Mouse (Mus musculus) liver, embryonic 15.5 days (tissue): ENCODE measurements around the gene Blm. TPM values are rescaled to one million over a fixed set of nuclear protein-coding genes. Genes with fewer than 3 reads are reported as not detected.

ENCODE experiments used
- ATAC-seq: fragments of 200-750 bp; cut with Nextera tagmentation; 2 replicates; pipeline ENCODE4 v1.8.0; 2017; ENCODE audit warnings: moderate number of reproducible peaks, mild to moderate bottlenecking, moderate library complexity; ENCODE audit not compliant: insufficient read depth
- H3K27ac ChIP-seq: fragments of 300-500 bp; sonication (generic); replicated peaks from 2 replicates; pipeline ENCODE4 v1.5.1; 2015; ENCODE audit warnings: mild to moderate bottlenecking, inconsistent platforms
- H3K27me3 ChIP-seq: fragments of 300-500 bp; sonication (generic); 2 replicates; pipeline ENCODE4 v1.6.1; 2015; ENCODE audit warnings: mild to moderate bottlenecking, inconsistent platforms
- H3K36me3 ChIP-seq: fragments of 300-500 bp; sonication (generic); replicated peaks from 2 replicates; pipeline ENCODE4 v1.6.1; 2015; ENCODE audit warnings: moderate library complexity, mild to moderate bottlenecking, inconsistent platforms
- H3K4me1 ChIP-seq: fragments of 300-500 bp; sonication (generic); replicated peaks from 2 replicates; pipeline ENCODE4 v1.6.1; 2015; ENCODE audit warnings: inconsistent platforms
- H3K4me2 ChIP-seq: fragments of 300-500 bp; sonication (generic); 2 replicates; pipeline ENCODE4 v1.6.1; 2015; ENCODE audit warnings: moderate library complexity, mild to moderate bottlenecking, inconsistent platforms
- H3K4me3 ChIP-seq: fragments of 300-500 bp; sonication (generic); replicated peaks from 2 replicates; pipeline ENCODE4 v1.5.1; 2015; ENCODE audit warnings: mild to moderate bottlenecking, inconsistent platforms
- H3K9ac ChIP-seq: fragments of 300-500 bp; sonication (generic); 2 replicates; pipeline ENCODE4 v1.6.1; 2015; ENCODE audit warnings: moderate library complexity, mild to moderate bottlenecking, inconsistent platforms
- H3K9me3 ChIP-seq: fragments of 300-500 bp; sonication (generic); replicated peaks from 2 replicates; pipeline ENCODE4 v1.6.1; 2016; ENCODE audit warnings: inconsistent platforms
- WGBS: fragments of 180-500 bp; shearing (Covaris S2); methylation state at CpG from one replicate; pipeline ENCODE4 v1.1.7; 2015; ENCODE audit warnings: mixed read lengths; ENCODE audit not compliant: insufficient replicate concordance; 5-methylcytosine and 5-hydroxymethylcytosine counted together
- polyA plus RNA-seq: library from polyadenylated mRNA; unstranded; fragments of >200 nt; fragmentation: Nextera tagmentation; extraction: Ambion mirVana; gene quantifications from 2 replicates; pipeline ENCODE4 v1.2.1, GENCODE M21; 2015

The Blm gene
- polyA plus RNA-seq, 1 experiment from 2014 or later: 27.4 TPM

DNA sequence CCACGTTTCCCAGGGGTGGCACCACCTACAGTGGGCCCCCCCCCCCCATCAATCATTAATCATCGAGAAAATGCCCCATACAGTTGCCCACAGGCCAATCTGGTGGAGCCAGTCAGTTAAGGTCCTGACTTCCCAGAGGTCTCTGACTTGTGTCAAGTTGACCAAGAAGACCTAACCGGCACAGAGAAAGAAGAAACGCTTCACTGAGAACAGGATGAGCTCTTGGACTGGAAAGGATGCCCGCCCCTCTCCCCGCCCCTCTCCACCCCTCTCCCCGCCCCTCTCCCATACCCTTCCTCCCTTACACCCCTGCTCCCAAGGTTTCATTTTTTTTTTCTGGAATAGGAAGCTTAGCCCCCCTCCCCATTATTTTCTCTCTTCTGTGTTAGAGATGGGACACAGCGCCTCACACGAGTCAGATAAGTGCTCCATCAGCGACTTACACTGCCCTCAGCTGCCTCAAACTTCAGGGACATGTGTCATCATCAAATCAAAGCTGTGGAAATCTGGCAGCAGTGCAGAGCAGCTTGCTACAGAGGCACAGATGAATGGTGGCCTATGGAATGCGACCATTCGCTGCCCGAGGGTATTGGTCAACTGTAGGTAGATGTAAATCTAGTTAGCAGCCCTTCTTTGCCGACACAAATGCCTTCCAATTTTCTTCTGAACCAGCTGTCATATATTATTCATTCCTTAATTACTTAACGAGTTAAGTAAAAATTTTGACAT lies 95.7 kb downstream of the Blm start:
- WGBS: 34% methylated on average over 15 of the region's 15 CpGs
- Histone ChIP-seq H3K4me2 (peak overlapping the region; percentile 7; the same call in 1 of the 2 replicates), H3K27me3 (no peaks in the 10 kb centered on the region; the same call in 1 of the 2 replicates), H3K4me1 (peaks cover 21% of the 10 kb centered on the region), H3K4me3 (no peak overlapping the region), H3K9ac (no peak overlapping the region), H3K9me3 (no peaks in the 10 kb centered on the region), H3K27ac (no peak overlapping the region), H3K36me3 (no peaks in the 10 kb centered on the region)
- no peak for ATAC-seq

DNA sequence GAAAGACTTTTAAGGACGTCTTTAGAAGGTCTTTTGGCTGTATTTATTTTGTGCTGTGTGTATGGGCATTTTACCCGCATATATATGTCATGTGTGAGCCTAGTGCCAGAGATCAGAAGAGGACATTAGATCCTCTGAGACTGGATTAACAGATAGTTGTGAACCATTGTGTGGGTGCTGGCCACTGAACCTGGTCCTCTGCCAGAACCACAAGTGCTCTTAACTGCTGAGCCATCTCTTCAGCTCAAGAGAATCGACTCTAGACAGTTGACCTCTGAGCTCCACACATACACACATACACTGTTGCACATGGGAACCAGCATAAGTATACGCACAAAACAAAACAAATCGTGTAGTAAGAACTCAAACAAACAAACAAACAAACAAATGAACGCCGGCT lies 98.3 kb downstream of the Blm start:
- ATAC-seq: no peak
- 59% methylated on average over 7 of the region's 7 CpGs for WGBS
- H3K36me3 ChIP-seq: no peaks in the 10 kb centered on the region
- H3K27ac ChIP-seq: no peak overlapping the region
- no peak overlapping the region for H3K4me2 ChIP-seq
- peaks cover 8% of the 10 kb centered on the region for H3K4me1 ChIP-seq
- no peaks in the 10 kb centered on the region; the same call in 1 of the 2 replicates for H3K27me3 ChIP-seq
- H3K4me3 ChIP-seq: no peak overlapping the region
- no peak overlapping the region for H3K9ac ChIP-seq
- H3K9me3 ChIP-seq: no peaks in the 10 kb centered on the region

DNA sequence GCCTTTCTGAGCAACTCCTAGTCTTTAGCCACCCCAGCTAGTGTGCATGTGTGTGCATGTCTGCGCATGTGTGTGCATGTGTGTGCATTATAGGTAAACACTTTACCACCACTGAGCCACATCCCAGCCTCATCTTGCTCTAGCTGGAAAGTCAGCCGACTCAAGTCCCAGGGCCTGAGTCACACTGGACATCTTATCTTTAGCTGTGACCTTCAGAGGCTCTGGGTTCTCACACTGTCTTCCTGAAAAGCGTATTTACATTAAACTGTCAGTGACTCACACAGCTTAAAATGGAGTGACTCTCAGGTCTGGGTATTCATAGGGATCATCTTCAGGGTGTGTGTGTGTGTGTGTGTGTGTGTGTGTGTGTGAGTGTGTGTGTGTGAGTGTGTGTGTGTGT lies 99.3 kb downstream of the Blm start:
- H3K4me1 ChIP-seq: peaks cover 8% of the 10 kb centered on the region
- H3K27me3 ChIP-seq: no peaks in the 10 kb centered on the region; the same call in 1 of the 2 replicates
- no peak overlapping the region for H3K4me3 ChIP-seq
- H3K27ac ChIP-seq: no peak overlapping the region
- H3K9me3 ChIP-seq: no peaks in the 10 kb centered on the region
- no peaks in the 10 kb centered on the region for H3K36me3 ChIP-seq
- no peak; the same call in 1 of the 2 replicates for ATAC-seq
- no peak overlapping the region for H3K9ac ChIP-seq
- no peak overlapping the region for H3K4me2 ChIP-seq
- WGBS: 46% methylated on average over 3 of the region's 3 CpGs

- ATAC-seq: no peak
- Histone ChIP-seq H3K9ac (no peak overlapping the region), H3K27me3 (no peaks in the 10 kb centered on the region), H3K4me1 (peaks cover 9% of the 10 kb centered on the region), H3K4me2 (no peak overlapping the region), H3K27ac (no peak overlapping the region), H3K9me3 (no peaks in the 10 kb centered on the region), H3K36me3 (no peaks in the 10 kb centered on the region), H3K4me3 (no peak overlapping the region)
- 84% methylated on average over 12 of the region's 12 CpGs for WGBS
Observed at GRCm38 (mm10) chr7:80429661-80430060, 105.3 kb downstream of the Blm start.

DNA sequence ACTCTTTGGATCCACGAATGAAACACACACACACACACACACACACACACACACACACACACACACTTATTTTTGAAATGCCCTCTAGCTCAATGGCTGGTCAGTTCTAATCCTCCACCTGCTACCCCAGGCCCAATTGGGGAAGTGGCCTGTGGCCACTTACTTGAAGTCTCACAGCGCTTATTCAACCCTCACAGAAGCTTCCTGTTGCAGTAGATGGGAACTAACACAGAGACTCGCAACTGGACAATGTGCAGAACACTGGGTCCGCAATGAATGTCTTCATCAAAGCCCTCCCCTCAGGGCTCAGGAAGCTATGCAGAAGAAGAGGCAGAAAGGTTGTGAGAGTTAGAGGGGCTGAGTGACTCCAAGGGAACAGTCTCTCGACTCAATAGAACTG lies 107.2 kb downstream of the Blm start:
- Histone ChIP-seq H3K9ac (no peak overlapping the region), H3K27me3 (no peaks in the 10 kb centered on the region), H3K4me1 (peaks cover 19% of the 10 kb centered on the region), H3K9me3 (no peaks in the 10 kb centered on the region), H3K27ac (peak overlapping the region; percentile 38; the same call in 1 of the 2 replicates), H3K36me3 (no peaks in the 10 kb centered on the region), H3K4me2 (no peak overlapping the region), H3K4me3 (no peak overlapping the region)
- WGBS: 36% methylated on average over 5 of the region's 5 CpGs
- no peak for ATAC-seq

DNA sequence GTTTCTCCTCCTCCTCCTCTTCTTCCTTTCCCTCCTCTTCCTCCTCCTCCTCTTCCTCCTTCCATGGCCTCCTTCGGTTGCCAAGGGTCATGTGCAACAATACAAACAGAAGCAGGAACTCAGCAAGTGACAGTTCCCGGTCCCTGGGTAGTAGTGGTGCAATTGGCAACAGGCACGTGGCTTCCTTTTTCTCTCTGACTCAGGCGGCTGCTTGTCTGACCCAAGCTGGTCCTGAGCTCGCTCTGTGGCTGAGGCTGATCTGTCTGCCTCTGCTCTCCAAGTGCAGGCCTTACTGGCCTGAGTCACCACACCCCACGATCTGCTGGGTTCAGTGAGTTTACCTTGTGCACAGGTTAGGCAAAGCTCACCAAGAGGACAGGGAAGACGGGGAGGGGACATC lies 108.6 kb downstream of the Blm start:
- Histone ChIP-seq H3K36me3 (no peaks in the 10 kb centered on the region), H3K27me3 (no peaks in the 10 kb centered on the region), H3K4me3 (no peak overlapping the region), H3K4me1 (peaks cover 24% of the 10 kb centered on the region), H3K9me3 (no peaks in the 10 kb centered on the region), H3K9ac (no peak overlapping the region), H3K27ac (peak overlapping the region; percentile 72), H3K4me2 (no peak overlapping the region)
- no peak for ATAC-seq
- 31% methylated on average over 7 of the region's 7 CpGs for WGBS

DNA sequence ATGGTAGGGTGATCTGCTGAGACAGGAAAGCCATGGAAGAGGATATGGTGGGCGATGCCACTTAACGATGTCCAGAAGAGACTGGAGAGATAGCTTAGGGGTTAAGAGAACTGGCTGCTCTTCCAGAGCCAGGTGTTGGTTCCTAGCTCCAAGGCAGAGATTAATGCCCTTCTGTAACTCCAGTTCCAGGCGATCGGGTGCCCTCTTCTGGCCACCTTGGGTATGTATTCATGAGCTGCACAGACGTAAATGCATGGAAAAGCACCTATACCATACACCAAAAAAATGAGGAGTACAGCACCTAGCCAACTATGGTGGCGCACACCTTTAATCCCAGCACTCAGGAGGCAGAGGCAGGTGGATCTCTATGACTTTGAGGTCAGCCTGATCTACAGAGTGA lies 110.2 kb downstream of the Blm start:
- 66% methylated on average over 6 of the region's 6 CpGs for WGBS

GRCm38 (mm10) chr7:80422759-80423480 lies 112.0 kb downstream of the Blm start:
- ATAC-seq: no peak
- Histone ChIP-seq H3K27me3 (no peaks in the 10 kb centered on the region), H3K4me1 (peaks cover 36% of the 10 kb centered on the region), H3K4me2 (peak overlapping the region; percentile 56), H3K9ac (no peak overlapping the region), H3K9me3 (no peaks in the 10 kb centered on the region), H3K36me3 (no peaks in the 10 kb centered on the region), H3K4me3 (no peak overlapping the region), H3K27ac (no peak overlapping the region)
- WGBS: 19% methylated on average over 20 of the region's 20 CpGs

More for the DNA sequence above, 110.2 kb downstream of the Blm start:
- H3K9ac ChIP-seq: no peak overlapping the region
- no peaks in the 10 kb centered on the region for H3K27me3 ChIP-seq
- peaks cover 29% of the 10 kb centered on the region for H3K4me1 ChIP-seq
- H3K4me3 ChIP-seq: no peak overlapping the region
- H3K36me3 ChIP-seq: no peaks in the 10 kb centered on the region
- no peak overlapping the region for H3K4me2 ChIP-seq
- H3K9me3 ChIP-seq: no peaks in the 10 kb centered on the region
- H3K27ac ChIP-seq: no peak overlapping the region
- ATAC-seq: no peak

- H3K27me3 ChIP-seq: no peaks in the 10 kb centered on the region
- ATAC-seq: no peak
- 82% methylated on average over 6 of the region's 6 CpGs for WGBS
Observed at GRCm38 (mm10) chr7:80421576-80421975, 113.3 kb downstream of the Blm start.

DNA sequence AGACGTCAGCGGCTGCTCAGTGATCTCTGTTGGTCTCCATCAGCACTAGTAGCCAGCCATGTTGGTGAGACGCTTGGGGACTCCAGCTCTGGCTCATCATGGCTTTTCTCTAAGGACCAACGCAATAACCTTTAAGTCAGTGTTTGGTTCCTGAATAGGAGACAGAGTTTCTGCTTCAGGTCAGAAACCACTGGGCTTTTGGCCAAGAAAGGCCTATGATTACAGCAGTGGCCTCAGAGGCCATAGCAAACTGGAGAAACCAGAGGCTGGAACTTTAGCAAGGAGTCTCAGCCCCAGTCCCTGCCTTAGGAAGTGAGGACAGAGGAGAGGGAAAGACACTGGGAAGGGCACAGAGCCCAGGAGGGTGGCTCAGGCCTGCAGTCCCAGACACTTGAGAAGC lies 114.3 kb downstream of the Blm start:
- H3K9me3 ChIP-seq: no peaks in the 10 kb centered on the region
- H3K36me3 ChIP-seq: no peaks in the 10 kb centered on the region
- no peak overlapping the region for H3K4me3 ChIP-seq
- H3K27me3 ChIP-seq: no peaks in the 10 kb centered on the region
- H3K4me1 ChIP-seq: peaks cover 39% of the 10 kb centered on the region
- H3K27ac ChIP-seq: no peak overlapping the region
- no peak for ATAC-seq
- 76% methylated on average over 4 of the region's 4 CpGs for WGBS
- no peak overlapping the region for H3K4me2 ChIP-seq
- H3K9ac ChIP-seq: no peak overlapping the region

More at GRCm38 (mm10) chr7:80421576-80421975, 113.3 kb downstream of the Blm start:
- Histone ChIP-seq H3K9ac (no peak overlapping the region), H3K27ac (no peak overlapping the region), H3K4me2 (no peak overlapping the region), H3K4me3 (no peak overlapping the region), H3K9me3 (no peaks in the 10 kb centered on the region), H3K4me1 (peaks cover 44% of the 10 kb centered on the region), H3K36me3 (no peaks in the 10 kb centered on the region)

GRCm38 (mm10) chr7:80419278-80419677 lies 115.6 kb downstream of the Blm start:
- WGBS: 23% methylated on average over 3 of the region's 3 CpGs
- H3K4me1 ChIP-seq: peaks cover 38% of the 10 kb centered on the region
- H3K27me3 ChIP-seq: no peaks in the 10 kb centered on the region
- H3K4me3 ChIP-seq: no peak overlapping the region
- no peak overlapping the region for H3K27ac ChIP-seq
- no peaks in the 10 kb centered on the region for H3K36me3 ChIP-seq
- ATAC-seq: no peak
- no peaks in the 10 kb centered on the region for H3K9me3 ChIP-seq
- no peak overlapping the region for H3K9ac ChIP-seq
- no peak overlapping the region for H3K4me2 ChIP-seq
